Mouse (Mus musculus): ENCODE results near the gene Taf4.

Gene Taf4

GRCm38 (mm10) chr2:179937091-179937490 lies 39.4 kb downstream of the Taf4 start:
- no peak for DNase-seq (ENCODE audit: low spot score in 2 of 2)

- DNase-seq (ENCODE audit: low spot score in 2 of 2) = no peak
Measured at GRCm38 (mm10) chr2:179934165-179934564, 42.3 kb downstream of the Taf4 start.

GRCm38 (mm10) chr2:179931741-179932140 lies 44.7 kb downstream of the Taf4 start:
- no peak for DNase-seq (ENCODE audit: low spot score in 2 of 2)

- no peak for DNase-seq (ENCODE audit: low spot score in 2 of 2)
Measured at GRCm38 (mm10) chr2:179929166-179929565, 47.3 kb downstream of the Taf4 start.

GRCm38 (mm10) chr2:179924038-179924437 lies 52.4 kb downstream of the Taf4 start:
- no peak for DNase-seq (ENCODE audit: low spot score in 2 of 2)

GRCm38 (mm10) chr2:179921021-179921653 lies 55.3 kb downstream of the Taf4 start:
- DNase-seq (ENCODE audit: low spot score in 2 of 2) = no peak

- DNase-seq (ENCODE audit: low spot score in 2 of 2) = no peak
Measured at GRCm38 (mm10) chr2:179920042-179920441, 56.4 kb downstream of the Taf4 start.

- peak; percentile 48 to 60 for DNase-seq (ENCODE audit: low spot score in 2 of 2)
Measured at GRCm38 (mm10) chr2:179916877-179917673, 59.4 kb downstream of the Taf4 start.

- DNase-seq (ENCODE audit: low spot score in 2 of 2) = no peak
Measured at GRCm38 (mm10) chr2:179914246-179914645, 62.2 kb downstream of the Taf4 start.

GRCm38 (mm10) chr2:179913349-179913748 lies 63.1 kb downstream of the Taf4 start:
- DNase-seq (ENCODE audit: low spot score in 2 of 2) = no peak

GRCm38 (mm10) chr2:179912911-179913310 lies 63.5 kb downstream of the Taf4 start:
- DNase-seq (ENCODE audit: low spot score in 2 of 2) = no peak

- no peak for DNase-seq (ENCODE audit: low spot score in 2 of 2)
Measured at GRCm38 (mm10) chr2:179896949-179897348, 79.5 kb downstream of the Taf4 start.

- no peak for DNase-seq (ENCODE audit: low spot score in 2 of 2)
Measured at GRCm38 (mm10) chr2:179891048-179891447, 85.4 kb downstream of the Taf4 start.

- DNase-seq (ENCODE audit: low spot score in 2 of 2) = no peak
Measured at GRCm38 (mm10) chr2:179884561-179884960, 91.9 kb downstream of the Taf4 start.

GRCm38 (mm10) chr2:179877551-179878215 lies 98.8 kb downstream of the Taf4 start:
- DNase-seq (ENCODE audit: low spot score in 2 of 2) = peak in 1 of 2 experiments; percentile 32

- peak in 1 of 2 experiments; percentile 44 for DNase-seq (ENCODE audit: low spot score in 2 of 2)
Measured at GRCm38 (mm10) chr2:179875147-179875546, 101.3 kb downstream of the Taf4 start.

- DNase-seq (ENCODE audit: low spot score in 2 of 2) = no peak
Measured at GRCm38 (mm10) chr2:179873315-179873714, 103.1 kb downstream of the Taf4 start.

- DNase-seq (ENCODE audit: low spot score in 2 of 2) = no peak
Measured at GRCm38 (mm10) chr2:179872724-179873123, 103.7 kb downstream of the Taf4 start.

GRCm38 (mm10) chr2:179869871-179870270 lies 106.6 kb downstream of the Taf4 start:
- no peak for DNase-seq (ENCODE audit: low spot score in 2 of 2)

GRCm38 (mm10) chr2:179867669-179868068 lies 108.8 kb downstream of the Taf4 start:
- DNase-seq (ENCODE audit: low spot score in 2 of 2) = no peak

GRCm38 (mm10) chr2:179865097-179865496 lies 111.3 kb downstream of the Taf4 start:
- DNase-seq (ENCODE audit: low spot score in 2 of 2) = no peak

GRCm38 (mm10) chr2:179863266-179863665 lies 113.2 kb downstream of the Taf4 start:
- no peak for DNase-seq (ENCODE audit: low spot score in 2 of 2)

- no peak for DNase-seq (ENCODE audit: low spot score in 2 of 2)
Measured at GRCm38 (mm10) chr2:179862676-179863075, 113.8 kb downstream of the Taf4 start.
